Mouse (Mus musculus): ENCODE measurements at regions not wholly inside any gene's neighbourhood (a gene's known extent, or its start where the extent isn't known, plus 50 kb on each side); places are given as distances from the start of the nearest gene placed in this dataset.

- H3K9ac ChIP-seq (ENCODE audit: low read depth, low read length) = no peak overlapping the region
- ATAC-seq = no peak
- H3K27me3 ChIP-seq (replicated peaks; ENCODE audit: control insufficient read depth, insufficient read depth, low read length) = 0 out of 2 replicates have a peak, but pooled peaks cover 3% of the 10 kb centered on the region
- no peak overlapping the region for H3K27ac ChIP-seq (ENCODE audit: low read length)
- WGBS = 47% methylated on average over 8 of the region's 8 CpGs
- H3K4me2 ChIP-seq (ENCODE audit: low read depth, low read length) = no peak overlapping the region
- no peaks in the 10 kb centered on the region for H3K9me3 ChIP-seq (ENCODE audit: control insufficient read depth, low read length)
- H3K4me3 ChIP-seq (ENCODE audit: low read length) = no peak overlapping the region
- 0 out of 2 replicates have a peak, but pooled peaks cover 2% of the 10 kb centered on the region for H3K4me1 ChIP-seq (ENCODE audit: control insufficient read depth, insufficient read depth, low read length)
- H3K36me3 ChIP-seq (ENCODE audit: control insufficient read depth, insufficient read depth, low read length) = no peaks in the 10 kb centered on the region
Observed at GRCm38 (mm10) chr5:119136916-119137315, 533.6 kb upstream of the Tbx3 start.

DNA sequence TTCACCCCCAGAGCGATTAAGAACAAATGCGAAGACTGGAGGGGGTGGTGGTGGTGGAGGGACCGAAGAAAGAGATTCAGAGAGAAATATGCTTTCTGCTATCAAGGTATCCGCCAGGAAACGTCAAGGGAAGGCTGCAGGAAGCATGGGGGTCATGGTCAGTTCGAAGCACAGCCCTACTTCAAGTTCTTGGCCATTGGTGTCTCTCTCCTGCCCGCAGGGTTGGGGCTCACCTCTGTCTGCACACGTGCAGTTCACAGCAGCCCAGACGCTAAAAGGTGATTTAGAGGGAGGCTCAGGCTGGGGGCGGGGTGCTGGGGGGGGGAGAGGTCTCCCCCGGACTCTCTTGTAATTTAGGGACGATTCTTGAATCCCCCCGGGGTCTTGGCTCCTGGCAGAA is 533.1 kb upstream of the Tbx3 start:
- Histone ChIP-seq H3K4me2 (ENCODE audit: low read depth, low read length) (no peak overlapping the region), H3K9ac (ENCODE audit: low read depth, low read length) (no peak overlapping the region), H3K27ac (ENCODE audit: low read length) (no peak overlapping the region), H3K27me3 (replicated peaks; ENCODE audit: control insufficient read depth, insufficient read depth, low read length) (0 out of 2 replicates have a peak, but pooled peaks cover 3% of the 10 kb centered on the region), H3K9me3 (ENCODE audit: control insufficient read depth, low read length) (no peaks in the 10 kb centered on the region), H3K4me3 (ENCODE audit: low read length) (no peak overlapping the region), H3K4me1 (ENCODE audit: control insufficient read depth, insufficient read depth, low read length) (0 out of 2 replicates have a peak, but pooled peaks cover 2% of the 10 kb centered on the region), H3K36me3 (ENCODE audit: control insufficient read depth, insufficient read depth, low read length) (no peaks in the 10 kb centered on the region)
- ATAC-seq = no peak
- 40% methylated on average over 13 of the region's 13 CpGs for WGBS

GRCm38 (mm10) chr5:119137821-119138221 is 532.6 kb upstream of the Tbx3 start:
- ATAC-seq = no peak
- Histone ChIP-seq H3K9me3 (ENCODE audit: control insufficient read depth, low read length) (no peaks in the 10 kb centered on the region), H3K27me3 (replicated peaks; ENCODE audit: control insufficient read depth, insufficient read depth, low read length) (0 out of 2 replicates have a peak, but pooled peaks cover 3% of the 10 kb centered on the region), H3K9ac (ENCODE audit: low read depth, low read length) (no peak overlapping the region), H3K4me2 (ENCODE audit: low read depth, low read length) (no peak overlapping the region), H3K27ac (ENCODE audit: low read length) (no peak overlapping the region), H3K4me1 (ENCODE audit: control insufficient read depth, insufficient read depth, low read length) (0 out of 2 replicates have a peak, but pooled peaks cover 2% of the 10 kb centered on the region), H3K4me3 (ENCODE audit: low read length) (no peak overlapping the region), H3K36me3 (ENCODE audit: control insufficient read depth, insufficient read depth, low read length) (no peaks in the 10 kb centered on the region)
- WGBS = 59% methylated on average over 10 of the region's 10 CpGs

GRCm38 (mm10) chr5:119138293-119138692 is 532.2 kb upstream of the Tbx3 start:
- Histone ChIP-seq H3K36me3 (ENCODE audit: control insufficient read depth, insufficient read depth, low read length) (no peaks in the 10 kb centered on the region), H3K27me3 (replicated peaks; ENCODE audit: control insufficient read depth, insufficient read depth, low read length) (0 out of 2 replicates have a peak, but pooled peaks cover 3% of the 10 kb centered on the region), H3K4me1 (ENCODE audit: control insufficient read depth, insufficient read depth, low read length) (0 out of 2 replicates have a peak, but pooled peaks cover 2% of the 10 kb centered on the region), H3K4me2 (ENCODE audit: low read depth, low read length) (no peak overlapping the region), H3K4me3 (ENCODE audit: low read length) (no peak overlapping the region), H3K9ac (ENCODE audit: low read depth, low read length) (no peak overlapping the region), H3K9me3 (ENCODE audit: control insufficient read depth, low read length) (no peaks in the 10 kb centered on the region), H3K27ac (ENCODE audit: low read length) (no peak overlapping the region)
- 55% methylated on average over 14 of the region's 14 CpGs for WGBS
- ATAC-seq = no peak

DNA sequence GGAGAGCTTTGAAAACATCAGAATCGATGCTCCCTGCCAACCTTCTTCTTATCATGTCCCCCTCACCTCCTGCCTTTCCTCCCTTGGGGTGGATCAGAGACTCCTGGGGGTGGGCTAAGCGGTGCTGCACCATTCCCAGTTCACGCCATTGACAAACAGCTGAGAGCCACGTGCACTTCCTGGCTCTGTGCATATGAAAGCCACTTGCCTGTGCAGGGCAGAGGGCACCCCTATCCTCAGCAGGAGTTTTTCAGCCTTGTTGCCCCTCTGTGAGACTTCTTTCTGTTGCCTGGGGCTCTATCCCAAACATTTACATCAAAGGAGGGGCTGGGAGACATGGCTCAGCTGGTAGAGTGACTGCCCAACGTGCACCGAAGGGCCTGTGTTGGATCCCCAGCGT is 531.1 kb upstream of the Tbx3 start:
- Histone ChIP-seq H3K27ac (ENCODE audit: low read length) (no peak overlapping the region), H3K36me3 (ENCODE audit: control insufficient read depth, insufficient read depth, low read length) (no peaks in the 10 kb centered on the region), H3K4me1 (ENCODE audit: control insufficient read depth, insufficient read depth, low read length) (0 out of 2 replicates have a peak, but pooled peaks cover 2% of the 10 kb centered on the region), H3K9ac (ENCODE audit: low read depth, low read length) (no peak overlapping the region), H3K4me3 (ENCODE audit: low read length) (no peak overlapping the region), H3K27me3 (replicated peaks; ENCODE audit: control insufficient read depth, insufficient read depth, low read length) (0 out of 2 replicates have a peak, but pooled peaks cover 3% of the 10 kb centered on the region), H3K9me3 (ENCODE audit: control insufficient read depth, low read length) (no peaks in the 10 kb centered on the region), H3K4me2 (ENCODE audit: low read depth, low read length) (no peak overlapping the region)
- WGBS = 49% methylated on average over 7 of the region's 7 CpGs
- ATAC-seq = no peak

GRCm38 (mm10) chr5:119139816-119140215 is 530.7 kb upstream of the Tbx3 start:
- Histone ChIP-seq H3K4me3 (ENCODE audit: low read length) (no peak overlapping the region), H3K4me1 (ENCODE audit: control insufficient read depth, insufficient read depth, low read length) (0 out of 2 replicates have a peak, but pooled peaks cover 2% of the 10 kb centered on the region), H3K27me3 (replicated peaks; ENCODE audit: control insufficient read depth, insufficient read depth, low read length) (0 out of 2 replicates have a peak, but pooled peaks cover 3% of the 10 kb centered on the region), H3K4me2 (ENCODE audit: low read depth, low read length) (no peak overlapping the region), H3K9me3 (ENCODE audit: control insufficient read depth, low read length) (no peaks in the 10 kb centered on the region), H3K27ac (ENCODE audit: low read length) (no peak overlapping the region), H3K36me3 (ENCODE audit: control insufficient read depth, insufficient read depth, low read length) (no peaks in the 10 kb centered on the region), H3K9ac (ENCODE audit: low read depth, low read length) (no peak overlapping the region)
- ATAC-seq = no peak
- 77% methylated on average over 6 of the region's 6 CpGs for WGBS

- H3K27ac ChIP-seq (ENCODE audit: low read length) = no peak overlapping the region
- H3K4me2 ChIP-seq (ENCODE audit: low read depth, low read length) = no peak overlapping the region
- H3K4me1 ChIP-seq (ENCODE audit: control insufficient read depth, insufficient read depth, low read length) = no peaks in the 10 kb centered on the region
- H3K9me3 ChIP-seq (ENCODE audit: control insufficient read depth, low read length) = no peaks in the 10 kb centered on the region
- H3K9ac ChIP-seq (ENCODE audit: low read depth, low read length) = no peak overlapping the region
- no peaks in the 10 kb centered on the region for H3K27me3 ChIP-seq (replicated peaks; ENCODE audit: control insufficient read depth, insufficient read depth, low read length)
- no peak for ATAC-seq
- 45% methylated on average over 8 of the region's 8 CpGs for WGBS
- no peaks in the 10 kb centered on the region for H3K36me3 ChIP-seq (ENCODE audit: control insufficient read depth, insufficient read depth, low read length)
- H3K4me3 ChIP-seq (ENCODE audit: low read length) = no peak overlapping the region
Observed at GRCm38 (mm10) chr5:119143411-119143810, 527.1 kb upstream of the Tbx3 start.

DNA sequence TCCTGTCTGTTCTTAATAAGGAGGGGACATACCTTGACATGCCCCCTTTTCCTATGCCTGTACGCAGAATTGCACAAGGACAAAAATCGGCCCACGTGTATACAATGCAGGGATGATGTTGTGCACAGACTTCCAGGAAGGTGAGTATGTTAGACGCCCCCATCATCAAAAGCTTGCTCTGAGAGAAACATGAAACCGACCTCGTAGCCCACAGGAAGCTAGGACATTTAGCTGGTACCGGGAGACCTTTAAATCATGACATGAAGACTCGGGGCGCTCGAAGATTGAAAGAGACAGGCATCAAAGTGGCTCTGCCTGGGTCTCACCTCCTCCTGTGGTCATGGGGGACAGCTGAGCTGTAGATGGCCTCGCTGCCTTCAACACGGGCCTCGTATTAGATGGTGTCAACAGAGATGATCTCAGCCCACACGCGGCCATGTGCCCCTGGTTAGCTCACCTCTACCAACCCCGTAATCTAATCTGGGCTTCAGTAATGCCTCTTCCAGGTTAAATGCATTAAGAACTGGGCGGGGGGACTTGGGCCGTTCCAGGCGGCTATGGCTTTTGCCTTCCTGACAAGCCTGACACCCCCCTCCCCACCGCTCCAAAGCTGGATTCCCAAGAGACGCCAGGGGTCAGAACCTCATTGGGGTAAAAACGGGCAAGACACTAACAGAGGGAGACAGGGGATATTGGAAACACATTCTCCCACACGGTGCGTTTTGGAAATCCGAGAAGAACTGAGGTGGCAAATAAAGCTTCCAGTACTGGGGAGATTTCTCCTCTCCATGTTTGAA is 520.9 kb upstream of the Tbx3 start:
- H3K9ac ChIP-seq (ENCODE audit: low read depth, low read length) = no peak overlapping the region
- no peaks in the 10 kb centered on the region for H3K27me3 ChIP-seq (replicated peaks; ENCODE audit: control insufficient read depth, insufficient read depth, low read length)
- H3K4me2 ChIP-seq (ENCODE audit: low read depth, low read length) = no peak overlapping the region
- no peak overlapping the region for H3K4me3 ChIP-seq (ENCODE audit: low read length)
- WGBS = 82% methylated on average over 25 of the region's 25 CpGs
- peaks cover 6% of the 10 kb centered on the region; the same call in 1 of the 2 replicates for H3K9me3 ChIP-seq (ENCODE audit: control insufficient read depth, low read length)
- H3K36me3 ChIP-seq (ENCODE audit: control insufficient read depth, insufficient read depth, low read length) = no peaks in the 10 kb centered on the region
- H3K27ac ChIP-seq (ENCODE audit: low read length) = no peak overlapping the region
- ATAC-seq = no peak
- H3K4me1 ChIP-seq (ENCODE audit: control insufficient read depth, insufficient read depth, low read length) = no peaks in the 10 kb centered on the region

GRCm38 (mm10) chr5:119153086-119153485 is 517.4 kb upstream of the Tbx3 start:
- Histone ChIP-seq H3K4me1 (ENCODE audit: control insufficient read depth, insufficient read depth, low read length) (no peaks in the 10 kb centered on the region), H3K9ac (ENCODE audit: low read depth, low read length) (no peak overlapping the region), H3K4me3 (ENCODE audit: low read length) (no peak overlapping the region), H3K4me2 (ENCODE audit: low read depth, low read length) (no peak overlapping the region), H3K27me3 (replicated peaks; ENCODE audit: control insufficient read depth, insufficient read depth, low read length) (no peaks in the 10 kb centered on the region), H3K9me3 (ENCODE audit: control insufficient read depth, low read length) (peaks cover 6% of the 10 kb centered on the region; the same call in 1 of the 2 replicates), H3K36me3 (ENCODE audit: control insufficient read depth, insufficient read depth, low read length) (no peaks in the 10 kb centered on the region), H3K27ac (ENCODE audit: low read length) (no peak overlapping the region)
- 85% methylated on average over 5 of the region's 5 CpGs for WGBS
- ATAC-seq = no peak
